Mouse (Mus musculus) kidney, postnatal 0 days (tissue): ENCODE results near the gene Myo1d. TPM values are rescaled to one million over a fixed set of nuclear protein-coding genes. Genes with fewer than 3 reads are reported as not detected.

Source experiments
- ATAC-seq: fragments of 200-750 bp; cut with Nextera tagmentation; replicated peaks from 2 replicates; pipeline ENCODE4 v1.8.0; 2017; ENCODE audit warnings: low read depth, moderate number of reproducible peaks, moderate TSS enrichment, moderate library complexity; ENCODE audit not compliant: low FRiP score
- DNase-seq: peaks from one replicate; pipeline ENCODE4 v3.0.0-alpha.2; 2016; ENCODE audit warnings: low spot score
- H3K27ac ChIP-seq: fragments of 300-500 bp; sonication (generic); 2 replicates; pipeline ENCODE4 v1.5.1; 2014; ENCODE audit warnings: mild to moderate bottlenecking
- H3K27me3 ChIP-seq: fragments of 300-500 bp; sonication (generic); 2 replicates; pipeline ENCODE4 v1.6.1; 2014; ENCODE audit warnings: low read length, mixed read lengths; ENCODE audit not compliant: insufficient read depth
- H3K36me3 ChIP-seq: fragments of 300-500 bp; sonication (generic); 2 replicates; pipeline ENCODE4 v1.6.1; 2014; ENCODE audit warnings: low read length, mixed read lengths; ENCODE audit not compliant: insufficient read depth
- H3K4me1 ChIP-seq: fragments of 300-500 bp; sonication (generic); replicated peaks from 2 replicates; pipeline ENCODE4 v1.6.1; 2014; ENCODE audit warnings: antibody characterized with exemption, low read length, mixed read lengths; ENCODE audit not compliant: insufficient read depth
- H3K4me2 ChIP-seq: fragments of 300-500 bp; sonication (generic); 2 replicates; pipeline ENCODE4 v1.6.1; 2014; ENCODE audit warnings: mild to moderate bottlenecking, low read length, moderate library complexity, mixed read lengths
- H3K4me3 ChIP-seq: fragments of 300-500 bp; sonication (generic); replicated peaks from 2 replicates; pipeline ENCODE4 v1.5.1; 2014; ENCODE audit warnings: low read depth, low read length
- H3K9ac ChIP-seq: fragments of 300-500 bp; sonication (generic); 2 replicates; pipeline ENCODE4 v1.6.1; 2014; ENCODE audit warnings: low read depth, low read length
- H3K9me3 ChIP-seq: fragments of 300-500 bp; sonication (generic); replicated peaks from 2 replicates; pipeline ENCODE4 v1.6.1; 2016; ENCODE audit warnings: low read length, inconsistent platforms, mixed read lengths
- CTCF ChIP-seq: IDR thresholded peaks from 2 replicates; pipeline ENCODE4 v1.5.1; 2016; ENCODE audit warnings: antibody characterized with exemption, low read depth, mild to moderate bottlenecking, moderate library complexity
- WGBS: fragments of 180-500 bp; shearing (Covaris S2); extraction: QIAGEN DNeasy Blood & Tissue Kit; methylation state at CpG from one replicate; pipeline ENCODE4 v1.1.7; 2014; 5-methylcytosine and 5-hydroxymethylcytosine counted together
- polyA plus RNA-seq: library from polyadenylated mRNA; unstranded; fragments of >200 nt; fragmentation: Nextera tagmentation; extraction: Ambion mirVana; gene quantifications from 2 replicates; pipeline ENCODE4 v1.2.1, GENCODE M21; 2015

Myo1d gene
- polyA plus RNA-seq, 1 experiment from 2014 or later: 15.7 TPM

DNA sequence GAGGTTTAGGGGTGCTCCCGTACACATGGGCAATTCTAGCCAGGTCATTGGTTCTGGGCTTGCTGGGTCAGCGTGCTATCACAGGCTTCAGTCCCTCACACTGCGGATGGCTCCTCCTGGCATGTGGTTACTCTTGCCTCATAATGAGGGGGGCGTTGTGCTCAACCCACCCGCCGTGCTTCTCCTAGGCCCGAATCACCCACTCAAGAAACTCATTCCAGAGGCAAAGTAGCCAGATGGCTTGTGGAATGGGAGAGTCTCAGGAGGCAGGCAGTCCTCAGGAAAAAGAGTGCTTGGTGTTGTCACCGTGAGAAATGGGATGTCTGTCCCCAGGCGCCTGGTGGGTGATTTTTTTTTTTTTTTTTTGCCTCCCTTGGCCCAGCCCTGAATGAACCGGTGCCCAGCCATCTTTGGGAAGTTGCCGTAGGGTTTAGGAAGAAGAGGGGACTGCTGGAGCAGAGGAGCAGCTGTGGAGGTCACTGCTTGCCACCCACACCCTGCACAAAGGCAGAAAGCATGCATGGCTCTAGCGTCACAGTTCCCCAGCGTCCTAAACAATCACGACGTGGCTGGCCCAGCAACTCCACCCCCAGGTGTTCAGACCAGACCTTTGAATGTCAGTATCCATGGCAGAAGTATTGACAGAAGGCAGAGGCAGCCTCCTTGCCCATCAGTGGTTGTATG is 291.8 kb downstream of the Myo1d start:
- no peaks in the 10 kb centered on the region for H3K36me3 ChIP-seq
- no peak for TF ChIP-seq CTCF
- WGBS: 76% methylated on average over 15 of the region's 15 CpGs
- H3K4me1 ChIP-seq: peaks cover 14% of the 10 kb centered on the region; the same call in 1 of the 2 replicates
- H3K4me3 ChIP-seq: no peak overlapping the region
- no peaks in the 10 kb centered on the region for H3K27me3 ChIP-seq
- no peak for DNase-seq
- H3K27ac ChIP-seq: no peak overlapping the region
- no peak for ATAC-seq
- no peak overlapping the region for H3K9ac ChIP-seq
- H3K4me2 ChIP-seq: no peak overlapping the region
- H3K9me3 ChIP-seq: no peaks in the 10 kb centered on the region

DNA sequence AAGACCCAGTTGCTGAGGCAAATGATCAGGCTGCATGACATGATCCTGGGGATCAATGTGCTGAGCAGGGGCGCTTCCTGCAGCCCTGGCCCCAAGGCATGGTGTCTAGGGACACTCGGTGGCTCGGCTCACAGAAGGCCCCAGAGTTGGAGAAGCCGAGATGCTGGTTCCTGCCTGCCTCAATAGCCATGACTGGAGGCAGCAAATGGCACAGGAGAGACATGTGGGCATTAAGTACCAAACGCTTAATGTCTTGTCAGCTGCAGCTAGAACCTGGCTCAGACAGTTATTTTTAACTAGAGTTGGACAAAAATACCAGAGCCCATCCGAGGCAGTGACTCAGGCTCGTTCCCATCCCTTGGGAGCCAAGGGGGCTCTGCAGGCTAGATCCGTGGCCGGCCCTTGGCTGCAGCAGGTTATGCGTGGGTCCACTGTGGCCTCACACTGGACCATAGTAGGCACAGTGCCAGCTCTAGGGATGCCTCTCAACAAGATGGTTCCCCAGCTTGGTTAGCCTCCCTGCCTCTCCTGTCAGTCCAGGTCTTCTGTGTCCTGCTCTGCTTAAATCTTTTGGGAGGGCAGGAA is 294.1 kb downstream of the Myo1d start:
- Histone ChIP-seq H3K27me3 (no peaks in the 10 kb centered on the region), H3K4me2 (no peak overlapping the region), H3K4me1 (peaks cover 14% of the 10 kb centered on the region; the same call in 1 of the 2 replicates), H3K27ac (no peak overlapping the region), H3K9me3 (no peaks in the 10 kb centered on the region), H3K9ac (no peak overlapping the region), H3K4me3 (no peak overlapping the region), H3K36me3 (no peaks in the 10 kb centered on the region; the same call in 1 of the 2 replicates)
- ATAC-seq: no peak
- WGBS: 76% methylated on average over 10 of the region's 10 CpGs
- no peak for DNase-seq
- TF ChIP-seq CTCF: no peak

DNA sequence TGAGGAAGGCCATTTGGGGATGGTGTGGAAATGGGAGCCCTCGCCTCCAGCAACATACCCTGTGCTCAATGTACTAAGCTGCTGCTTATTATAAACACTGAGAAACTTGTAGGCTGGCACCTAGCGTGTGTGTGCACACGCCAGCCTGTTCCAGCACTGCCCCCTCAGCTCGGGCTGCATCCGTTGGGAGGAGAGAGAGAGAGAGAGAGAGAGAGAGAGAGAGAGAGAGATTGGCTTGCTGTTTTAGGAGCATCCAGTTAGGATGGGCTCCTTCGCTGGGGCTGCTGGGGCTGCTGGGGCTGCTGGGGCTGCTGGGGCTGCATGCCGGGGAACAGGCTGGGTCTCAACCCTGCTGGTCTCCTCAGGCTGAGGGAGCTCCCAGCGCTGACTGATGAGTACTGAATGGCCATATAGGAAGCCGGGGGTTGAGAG is 294.7 kb downstream of the Myo1d start:
- Histone ChIP-seq H3K9me3 (no peaks in the 10 kb centered on the region), H3K9ac (no peak overlapping the region), H3K4me2 (no peak overlapping the region), H3K27me3 (no peaks in the 10 kb centered on the region), H3K27ac (no peak overlapping the region), H3K4me3 (no peak overlapping the region), H3K36me3 (no peaks in the 10 kb centered on the region; the same call in 1 of the 2 replicates), H3K4me1 (peaks cover 14% of the 10 kb centered on the region; the same call in 1 of the 2 replicates)
- 83% methylated on average over 9 of the region's 9 CpGs for WGBS
- ATAC-seq: no peak
- no peak for TF ChIP-seq CTCF
- no peak for DNase-seq

DNA sequence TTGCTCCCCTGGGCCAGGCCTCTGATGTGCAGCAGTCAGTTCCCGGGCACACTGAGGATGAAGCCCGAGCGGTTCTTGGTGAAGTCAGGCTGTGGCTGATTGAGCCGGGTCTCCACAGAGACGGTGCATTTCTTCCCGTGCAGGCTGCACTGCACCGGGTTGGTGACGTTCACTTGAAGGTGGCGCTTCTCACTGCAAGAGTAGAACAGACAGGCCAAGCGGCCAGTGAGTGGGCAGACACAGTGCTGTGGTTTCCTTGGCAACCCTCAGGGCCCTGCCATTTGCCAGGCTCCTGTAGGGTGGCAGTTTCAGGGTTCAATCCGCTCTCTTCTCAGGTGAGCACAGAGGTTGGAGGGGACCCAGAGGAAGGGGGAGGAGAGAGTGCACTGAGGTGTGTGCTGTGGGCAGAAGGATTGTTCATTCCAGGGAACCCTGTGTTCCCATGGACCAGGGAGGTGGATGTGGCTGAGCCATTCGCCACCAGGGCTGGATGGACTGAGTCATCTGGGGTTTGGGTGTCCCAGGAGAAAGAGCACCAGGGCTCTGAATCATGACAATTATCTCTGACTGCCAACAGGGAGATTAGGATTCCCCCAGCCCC is 295.5 kb downstream of the Myo1d start:
- H3K4me3 ChIP-seq: no peak overlapping the region
- DNase-seq (peak; percentile 43), ATAC-seq (peak; percentile 76)
- no peaks in the 10 kb centered on the region for H3K9me3 ChIP-seq
- no peaks in the 10 kb centered on the region; the same call in 1 of the 2 replicates for H3K36me3 ChIP-seq
- H3K27me3 ChIP-seq: no peaks in the 10 kb centered on the region
- no peak for TF ChIP-seq CTCF
- 31% methylated on average over 12 of the region's 12 CpGs for WGBS
- H3K4me1 ChIP-seq: peaks cover 6% of the 10 kb centered on the region; the same call in 1 of the 2 replicates
- no peak overlapping the region for H3K9ac ChIP-seq
- H3K27ac ChIP-seq: no peak overlapping the region
- H3K4me2 ChIP-seq: no peak overlapping the region

DNA sequence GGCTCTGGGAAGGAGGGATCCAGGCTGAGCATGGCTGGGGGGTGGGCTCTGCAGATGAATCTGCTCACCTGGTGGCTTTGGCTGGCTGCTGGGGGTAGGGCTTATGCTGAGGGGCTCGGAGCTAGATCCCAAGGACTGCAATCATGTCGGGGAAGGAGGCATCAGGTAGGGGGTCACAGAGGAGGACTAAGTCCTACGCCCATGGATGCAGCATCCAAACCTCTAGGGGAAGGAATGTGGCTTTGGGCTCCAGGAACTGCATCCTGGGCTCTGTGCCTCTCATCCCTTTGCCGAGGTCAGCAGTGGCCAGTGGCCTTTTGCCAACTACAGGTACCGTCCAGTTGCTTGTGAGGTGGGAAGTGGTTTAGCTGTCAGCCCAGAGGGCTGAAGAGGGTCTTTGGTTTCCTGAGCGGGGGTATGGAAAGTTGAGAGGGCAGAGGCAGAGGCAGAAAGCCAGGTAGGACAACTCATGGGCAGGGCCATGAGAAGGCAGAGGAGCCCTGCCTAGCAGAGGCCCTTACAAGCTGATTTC is 296.2 kb downstream of the Myo1d start:
- ATAC-seq: no peak
- H3K9ac ChIP-seq: no peak overlapping the region

DNA sequence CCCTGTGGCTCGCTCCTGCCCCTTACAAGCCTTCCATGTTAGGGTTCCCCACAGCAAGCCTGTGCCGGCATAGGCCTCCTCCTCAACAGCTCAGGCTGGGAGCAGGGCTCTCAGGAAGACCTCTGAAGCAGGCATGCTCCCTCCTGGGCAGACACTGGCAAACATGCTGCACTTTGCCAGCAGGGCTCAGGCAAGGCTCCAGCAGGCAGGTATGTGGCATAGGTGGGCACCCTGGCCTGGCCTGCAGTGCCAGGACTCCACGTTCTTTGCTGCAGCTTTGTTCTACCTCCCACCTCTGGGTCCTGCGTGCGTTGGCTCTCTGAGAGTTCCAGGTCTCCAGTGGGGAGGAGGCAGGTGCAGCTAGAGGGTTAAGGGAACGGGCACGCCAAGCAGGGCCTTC is 296.9 kb downstream of the Myo1d start:
- H3K27ac ChIP-seq: no peak overlapping the region
- H3K9me3 ChIP-seq: no peaks in the 10 kb centered on the region
- H3K4me2 ChIP-seq: no peak overlapping the region
- ATAC-seq: no peak
- no peak overlapping the region for H3K9ac ChIP-seq
- no peaks in the 10 kb centered on the region for H3K27me3 ChIP-seq
- no peak overlapping the region for H3K4me3 ChIP-seq
- DNase-seq: no peak
- no peak for TF ChIP-seq CTCF
- H3K36me3 ChIP-seq: no peaks in the 10 kb centered on the region; the same call in 1 of the 2 replicates
- 89% methylated on average over 7 of the region's 7 CpGs for WGBS
- H3K4me1 ChIP-seq: peaks cover 5% of the 10 kb centered on the region

More for the DNA sequence above, 296.2 kb downstream of the Myo1d start:
- H3K4me3 ChIP-seq: no peak overlapping the region
- H3K27ac ChIP-seq: no peak overlapping the region
- no peak for DNase-seq
- WGBS: 76% methylated on average over 6 of the region's 6 CpGs
- no peak overlapping the region for H3K4me2 ChIP-seq
- H3K9me3 ChIP-seq: no peaks in the 10 kb centered on the region
- H3K36me3 ChIP-seq: no peaks in the 10 kb centered on the region; the same call in 1 of the 2 replicates
- H3K4me1 ChIP-seq: no peaks in the 10 kb centered on the region
- no peaks in the 10 kb centered on the region for H3K27me3 ChIP-seq
- no peak for TF ChIP-seq CTCF
